Mouse (Mus musculus) kidney, adult 2 months (tissue): ENCODE measurements around the gene St14. TPM values are rescaled to one million over a fixed set of nuclear protein-coding genes. Genes with fewer than 3 reads are reported as not detected.

ENCODE experiments used
- DNase-seq: peaks from one replicate; pipeline ENCODE4 v3.0.0; 2021
- H3K27ac ChIP-seq: fragments of 200-500 bp; 2 replicates; pipeline ENCODE4 v1.5.1; 2012; ENCODE audit warnings: low read depth, low read length, control low read depth, inconsistent platforms; ENCODE audit not compliant: insufficient read depth
- H3K27me3 ChIP-seq: fragments of 200-500 bp; replicated peaks from 2 replicates; pipeline ENCODE4 v1.6.1; 2012; ENCODE audit warnings: mild to moderate bottlenecking, moderate library complexity, low read length, inconsistent platforms; ENCODE audit not compliant: control insufficient read depth, insufficient read depth
- H3K36me3 ChIP-seq: fragments of 200-500 bp; 2 replicates; pipeline ENCODE4 v1.6.1; 2012; ENCODE audit warnings: mild to moderate bottlenecking, moderate library complexity, low read length, inconsistent platforms; ENCODE audit not compliant: control insufficient read depth, insufficient read depth
- H3K4me1 ChIP-seq: fragments of 200-500 bp; 2 replicates; pipeline ENCODE4 v1.6.1; 2011; ENCODE audit warnings: low read length; ENCODE audit not compliant: control insufficient read depth, insufficient read depth
- H3K4me3 ChIP-seq: fragments of 200-500 bp; 2 replicates; pipeline ENCODE4 v1.5.1; 2011; ENCODE audit warnings: mild to moderate bottlenecking, low read depth, low read length, control low read depth; ENCODE audit not compliant: insufficient read depth
- CTCF ChIP-seq: fragments of 200-500 bp; conservative IDR thresholded peaks from 2 replicates; pipeline ENCODE4 v1.5.1; 2011; ENCODE audit warnings: low read depth, mild to moderate bottlenecking, control low read depth, low read length, moderate library complexity, mixed read lengths; ENCODE audit not compliant: insufficient read depth, insufficient read length
- POLR2A ChIP-seq: fragments of 200-500 bp; IDR thresholded peaks from one replicate; pipeline ENCODE4 v1.6.1; 2011; ENCODE audit warnings: low read depth, low read length, control low read depth
- WGBS: fragments of 180-500 bp; shearing (Covaris S2); methylation state at CpG from one replicate; pipeline ENCODE4 v1.1.7; 2018; 5-methylcytosine and 5-hydroxymethylcytosine counted together
- polyA plus RNA-seq: library from polyadenylated mRNA; depleted of rRNA; stranded (reverse); fragments of >200 nt; gene quantifications from 2 replicates; pipeline ENCODE4 v1.2.3, GENCODE M21; 2012

St14 gene
- polyA plus RNA-seq, 1 experiment = 62.8 TPM

DNA sequence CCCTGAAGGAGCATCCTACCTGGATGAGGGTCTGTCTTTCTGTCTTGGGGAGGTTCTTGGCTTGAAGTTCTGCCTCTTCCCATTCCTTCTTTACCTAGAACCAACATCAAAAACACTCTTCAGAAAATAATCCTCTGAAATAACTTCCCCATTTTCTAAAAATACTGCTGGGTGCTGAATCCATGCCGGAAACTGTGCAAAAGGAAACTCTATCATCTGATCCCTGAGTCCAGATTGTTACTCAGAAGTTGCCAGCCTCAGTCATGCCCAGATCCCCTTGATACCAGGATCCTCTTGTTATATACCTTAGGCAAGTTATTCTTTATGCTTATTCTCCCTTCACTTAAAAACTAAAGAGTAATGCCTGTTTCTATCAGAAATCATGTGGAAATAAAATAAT, 31.7 kb upstream of the St14 start:
- no peak for TF ChIP-seq CTCF
- no peak for TF ChIP-seq POLR2A
- no peak for DNase-seq
- no peaks in the 10 kb centered on the region for H3K4me1 ChIP-seq
- no peak overlapping the region for H3K4me3 ChIP-seq
- WGBS = 70% methylated on average over 1 of the region's 1 CpGs
- H3K27me3 ChIP-seq = no peaks in the 10 kb centered on the region
- peaks cover 9% of the 10 kb centered on the region for H3K36me3 ChIP-seq
- no peak overlapping the region for H3K27ac ChIP-seq

DNA sequence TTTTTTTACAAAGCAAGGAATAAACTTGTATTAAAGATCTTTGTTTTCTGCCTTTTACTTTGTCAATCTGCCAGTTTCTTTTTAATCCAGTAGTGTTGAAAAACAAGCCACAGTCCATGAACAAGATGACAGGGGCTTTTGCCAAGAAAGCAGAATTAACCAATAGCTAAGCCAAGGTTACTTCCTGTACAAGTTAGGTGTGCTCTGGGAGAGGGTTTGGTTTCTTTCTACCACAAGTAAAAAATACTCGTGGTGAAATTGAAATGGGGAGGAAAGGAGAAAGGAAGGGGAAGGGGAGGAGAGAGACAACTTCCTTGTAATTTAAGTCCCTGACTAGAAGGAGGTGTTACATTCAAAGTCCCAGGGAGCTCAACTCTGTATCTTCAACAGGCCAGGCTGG, 31.3 kb upstream of the St14 start:
- Histone ChIP-seq H3K4me3 (no peak overlapping the region), H3K4me1 (no peaks in the 10 kb centered on the region), H3K36me3 (peaks cover 10% of the 10 kb centered on the region), H3K27me3 (no peaks in the 10 kb centered on the region), H3K27ac (no peak overlapping the region)
- peak; percentile 37 for DNase-seq
- WGBS = 25% methylated on average over 1 of the region's 1 CpGs
- no peak for TF ChIP-seq CTCF

DNA sequence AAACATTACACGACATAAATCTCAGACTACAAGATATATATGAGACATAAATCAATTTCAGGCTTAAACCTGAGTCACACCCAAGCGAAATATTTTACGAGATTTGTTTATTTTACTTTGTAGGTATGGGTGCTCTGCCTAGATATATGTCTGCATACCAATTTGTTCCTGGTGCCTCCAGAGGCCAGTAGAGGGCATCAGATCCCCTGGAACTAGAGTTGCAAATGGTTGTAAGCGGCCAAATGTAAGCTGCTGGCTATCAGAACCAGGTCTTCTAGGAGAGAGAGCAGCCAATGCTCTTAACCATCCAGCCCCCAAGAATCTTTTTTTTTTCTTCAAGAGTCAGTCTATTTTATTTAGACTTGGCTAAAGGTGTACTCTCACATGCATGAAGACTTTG, 28.3 kb upstream of the St14 start:
- Histone ChIP-seq H3K27ac (no peak overlapping the region), H3K4me3 (no peak overlapping the region), H3K27me3 (no peaks in the 10 kb centered on the region), H3K4me1 (no peaks in the 10 kb centered on the region), H3K36me3 (peaks cover 8% of the 10 kb centered on the region)
- whole genome bisulfite sequencing = 87% methylated on average over 4 of the region's 4 CpGs
- DNase-seq = peak; percentile 52
- TF ChIP-seq POLR2A (no peak), CTCF (peak; percentile 48)

DNA sequence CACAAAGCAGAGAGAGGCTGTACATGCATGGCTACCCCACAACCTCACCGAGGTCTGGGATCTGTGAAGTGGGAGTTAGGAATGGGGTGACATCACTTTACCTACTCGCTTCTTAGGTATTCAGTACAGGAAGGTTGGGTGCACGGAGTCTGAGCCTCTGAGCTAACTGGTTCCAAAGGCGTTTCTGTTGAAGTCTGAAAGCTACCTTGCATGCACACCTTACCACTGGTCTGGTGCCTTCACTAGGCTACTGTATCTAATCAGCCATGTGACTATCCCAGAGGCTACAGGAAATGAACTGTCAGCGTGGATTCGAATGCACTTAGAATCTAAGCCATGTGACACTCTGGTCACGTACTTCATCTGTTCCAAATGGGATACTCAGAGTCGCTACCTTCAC, 24.9 kb upstream of the St14 start:
- Histone ChIP-seq H3K36me3 (peaks cover 8% of the 10 kb centered on the region), H3K4me3 (no peak overlapping the region), H3K27ac (no peak overlapping the region), H3K4me1 (no peaks in the 10 kb centered on the region), H3K27me3 (no peaks in the 10 kb centered on the region)
- no peak for DNase-seq
- TF ChIP-seq POLR2A (no peak), CTCF (no peak)
- 80% methylated on average over 8 of the region's 8 CpGs for WGBS

DNA sequence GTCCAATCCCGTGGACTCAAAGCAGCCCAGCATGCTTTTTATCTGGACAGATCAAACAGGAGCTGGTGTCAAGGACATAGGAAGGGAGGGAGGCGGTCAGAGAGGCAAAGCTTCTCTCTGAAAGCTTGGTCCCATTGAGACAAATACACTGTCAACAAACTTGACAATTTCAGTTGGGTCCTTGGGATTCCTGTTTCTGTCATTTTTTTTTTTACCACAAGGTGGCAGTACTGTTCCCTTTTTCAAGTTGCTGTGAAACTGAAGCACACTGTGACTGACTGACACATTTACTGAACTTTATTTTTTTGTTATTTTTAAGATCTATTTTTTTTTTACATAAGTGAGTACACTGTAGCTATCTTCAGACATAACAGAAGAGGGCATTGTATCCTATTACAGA, 19.4 kb upstream of the St14 start:
- Histone ChIP-seq H3K4me3 (no peak overlapping the region), H3K27me3 (no peaks in the 10 kb centered on the region), H3K4me1 (no peaks in the 10 kb centered on the region), H3K27ac (no peak overlapping the region), H3K36me3 (no peaks in the 10 kb centered on the region; the same call in 1 of the 2 replicates)
- WGBS = 79% methylated on average over 2 of the region's 2 CpGs
- TF ChIP-seq POLR2A (no peak), CTCF (0 out of 2 replicates have a peak, but pooled peaks have one; percentile 12)
- peak; percentile 31 for DNase-seq

DNA sequence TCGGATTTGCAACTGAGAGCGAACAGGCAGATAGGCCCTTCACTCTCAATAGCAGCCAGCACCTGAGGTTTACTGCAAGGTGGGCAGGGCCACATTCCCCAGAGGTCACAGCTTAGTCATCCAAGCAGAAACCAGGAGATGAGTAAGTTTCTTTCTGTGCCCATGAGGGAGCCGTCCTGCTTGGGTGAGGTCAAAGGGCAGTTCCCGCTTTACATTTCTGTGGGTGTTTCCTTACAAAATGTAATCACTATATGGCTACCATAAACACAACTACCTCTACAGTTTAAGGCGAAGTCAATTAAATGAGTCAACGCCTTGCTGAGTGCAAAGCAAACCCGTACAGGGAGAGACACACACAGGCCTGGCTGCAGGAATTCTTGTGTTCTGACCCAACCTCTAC, 16.5 kb upstream of the St14 start:
- Histone ChIP-seq H3K4me1 (peaks cover 5% of the 10 kb centered on the region), H3K27ac (no peak overlapping the region), H3K27me3 (no peaks in the 10 kb centered on the region), H3K36me3 (no peaks in the 10 kb centered on the region; the same call in 1 of the 2 replicates), H3K4me3 (no peak overlapping the region)
- TF ChIP-seq POLR2A (no peak), CTCF (no peak)
- 57% methylated on average over 7 of the region's 7 CpGs for WGBS
- no peak for DNase-seq

DNA sequence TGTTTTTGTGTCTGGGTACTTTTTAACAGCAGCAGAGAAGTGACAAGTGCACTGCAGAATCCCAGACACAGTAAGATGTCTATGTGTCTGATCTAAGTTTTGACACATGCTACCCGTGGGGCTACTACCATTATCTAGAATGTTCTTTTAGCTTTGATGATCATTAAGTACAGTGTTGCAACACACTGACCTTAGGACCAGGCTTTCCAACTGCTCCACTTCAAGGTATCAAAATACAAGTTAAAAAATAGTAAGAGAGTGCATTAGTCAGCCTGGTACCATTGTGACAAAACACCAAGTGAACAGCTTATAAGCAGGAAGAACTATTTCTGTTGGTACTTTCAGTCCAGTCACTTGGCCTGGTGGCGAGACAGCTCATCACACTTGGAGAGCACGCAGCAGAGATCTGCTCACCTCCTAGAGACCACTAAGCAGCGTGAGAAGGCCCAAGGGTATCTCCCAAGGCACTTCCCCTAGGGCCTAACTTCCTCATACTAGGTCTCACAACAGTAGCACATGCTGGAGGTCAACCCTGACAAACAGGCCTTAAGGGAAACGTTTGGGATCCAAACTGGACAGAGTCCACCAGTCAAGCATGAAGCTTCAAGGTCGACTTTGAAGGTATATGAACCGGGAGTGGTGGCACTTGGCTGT, 13.7 kb upstream of the St14 start:
- peak overlapping the region; percentile 75; the same call in 1 of the 2 replicates for H3K27ac ChIP-seq
- WGBS = 43% methylated on average over 7 of the region's 7 CpGs
- H3K4me3 ChIP-seq = no peak overlapping the region
- H3K27me3 ChIP-seq = no peaks in the 10 kb centered on the region
- DNase-seq = peak; percentile 61
- H3K4me1 ChIP-seq = peaks cover 5% of the 10 kb centered on the region
- no peak for TF ChIP-seq CTCF
- no peaks in the 10 kb centered on the region; the same call in 1 of the 2 replicates for H3K36me3 ChIP-seq
